ENCODE assay signal across 18 mouse cellular contexts in genomic region chr8:94810153-94810552, GRCm38 (mm10). TPM values are rescaled to one million over a fixed set of nuclear protein-coding genes. Genes with fewer than 3 reads are reported as not detected.
"Had no signal": no experiment of that assay in that cellular context is flagged by ENCODE, and none has a peak within 500 bp of the region (broad histone marks: within the 10 kb centered on the region; RNA-seq: fewer than 3 reads in every experiment).

Gene Ccl17, plus strand, starts transcription at chr8:94810453.

- H3K9ac ChIP-seq: hindbrain, embryonic 15.5 days; kidney, embryonic 15.5 days; limb, embryonic 15.5 days; neural tube, embryonic 12.5 days; stomach, embryonic 15.5 days had no signal

- H3K4me2 ChIP-seq: hindbrain, embryonic 15.5 days; kidney, embryonic 15.5 days; limb, embryonic 15.5 days; neural tube, embryonic 12.5 days; stomach, embryonic 15.5 days had no signal

- H3K9me3 ChIP-seq: hindbrain, embryonic 15.5 days; kidney, embryonic 15.5 days; limb, embryonic 15.5 days; neural tube, embryonic 12.5 days; stomach, embryonic 15.5 days had no signal

- H3K4me3 ChIP-seq: hindbrain, embryonic 15.5 days; kidney, embryonic 15.5 days; limb, embryonic 15.5 days; neural tube, embryonic 12.5 days; stomach, embryonic 15.5 days had no signal

- H3K27me3 ChIP-seq: hindbrain, embryonic 15.5 days; kidney, embryonic 15.5 days; limb, embryonic 15.5 days; neural tube, embryonic 12.5 days; stomach, embryonic 15.5 days had no signal

- H3K36me3 ChIP-seq: hindbrain, embryonic 15.5 days; kidney, embryonic 15.5 days; limb, embryonic 15.5 days; neural tube, embryonic 12.5 days; stomach, embryonic 15.5 days had no signal

- H3K27ac ChIP-seq: hindbrain, embryonic 15.5 days; kidney, embryonic 15.5 days; limb, embryonic 15.5 days; neural tube, embryonic 12.5 days; stomach, embryonic 15.5 days had no signal

- ATAC-seq: intestine, embryonic 16.5 days had no signal

- DNase-seq: kidney, adult 2 months; kidney, postnatal 14 days; layer of hippocampus, postnatal 36 days; lung, adult 18-20 months; midbrain, embryonic 14.5 days; retina, postnatal 1 day; thymus, postnatal 4 days had no signal

RNA-seq across cellular contexts. Expression of gene Ccl17, which starts in this region (rescaled TPM):
- total RNA-seq: monocyte, adult 5-6 weeks; neutrophil, adult 5-6 weeks had no signal
- polyA plus RNA-seq: kidney, embryonic 15.5 days; limb, embryonic 11.5 days; limb, embryonic 15.5 days; lung, embryonic 16.5 days; midbrain, embryonic 14.5 days; neural tube, embryonic 12.5 days; spleen, adult 2 months; stomach, embryonic 15.5 days had no signal
